Mouse (Mus musculus) thymus, postnatal 25 days (tissue): ENCODE measurements around the gene Tspyl3.

Experiments
- DNase-seq: peaks from one replicate; pipeline ENCODE4 v3.0.0; 2022

The Tspyl3 gene

GRCm38 (mm10) chr2:153227959-153228358, 2.7 kb upstream of the Tspyl3 start:
- no peak for DNase-seq

- no peak for DNase-seq
These were observed 333 bp upstream of the Tspyl3 start for GRCm38 (mm10) chr2:153225595-153225953.

GRCm38 (mm10) chr2:153222566-153222965, 2.7 kb downstream of the Tspyl3 start:
- no peak for DNase-seq

GRCm38 (mm10) chr2:153222130-153222529, 3.1 kb downstream of the Tspyl3 start:
- DNase-seq, result no peak

GRCm38 (mm10) chr2:153221620-153222019, 3.6 kb downstream of the Tspyl3 start:
- no peak for DNase-seq

- no peak for DNase-seq
These were observed 6.7 kb downstream of the Tspyl3 start for GRCm38 (mm10) chr2:153218516-153218915.

GRCm38 (mm10) chr2:153217826-153218340, 7.4 kb downstream of the Tspyl3 start:
- DNase-seq, result no peak

GRCm38 (mm10) chr2:153215421-153215820, 9.8 kb downstream of the Tspyl3 start:
- DNase-seq, result no peak

GRCm38 (mm10) chr2:153214771-153215259, 10.4 kb downstream of the Tspyl3 start:
- DNase-seq, result peak; percentile 49

- no peak for DNase-seq
These were observed 11.9 kb downstream of the Tspyl3 start for GRCm38 (mm10) chr2:153213351-153213750.

GRCm38 (mm10) chr2:153211451-153211850, 13.8 kb downstream of the Tspyl3 start:
- peak; percentile 28 for DNase-seq

GRCm38 (mm10) chr2:153209286-153209685, 16.0 kb downstream of the Tspyl3 start:
- no peak for DNase-seq

GRCm38 (mm10) chr2:153208149-153208548, 17.1 kb downstream of the Tspyl3 start:
- no peak for DNase-seq

- no peak for DNase-seq
These were observed 22.5 kb downstream of the Tspyl3 start for GRCm38 (mm10) chr2:153202766-153203165.

GRCm38 (mm10) chr2:153199114-153199513, 26.1 kb downstream of the Tspyl3 start:
- DNase-seq, result no peak

GRCm38 (mm10) chr2:153198485-153198884, 26.8 kb downstream of the Tspyl3 start:
- DNase-seq, result no peak

- no peak for DNase-seq
These were observed 31.0 kb downstream of the Tspyl3 start for GRCm38 (mm10) chr2:153194255-153194654.

- DNase-seq, result no peak
These were observed 34.0 kb downstream of the Tspyl3 start for GRCm38 (mm10) chr2:153191242-153191641.

- no peak for DNase-seq
These were observed 37.4 kb downstream of the Tspyl3 start for GRCm38 (mm10) chr2:153187848-153188247.

- no peak for DNase-seq
These were observed 39.1 kb downstream of the Tspyl3 start for GRCm38 (mm10) chr2:153186176-153186591.

GRCm38 (mm10) chr2:153179961-153180360, 45.3 kb downstream of the Tspyl3 start:
- DNase-seq, result no peak

GRCm38 (mm10) chr2:153179126-153179860, 45.9 kb downstream of the Tspyl3 start:
- no peak for DNase-seq

GRCm38 (mm10) chr2:153177188-153177587, 48.1 kb downstream of the Tspyl3 start:
- no peak for DNase-seq

GRCm38 (mm10) chr2:153175995-153176570, 49.2 kb downstream of the Tspyl3 start:
- DNase-seq, result no peak
